ENCODE assay signal across 9 mouse cellular contexts in genomic region chr15:32288480-32288879, GRCm38 (mm10). TPM values are rescaled to one million over a fixed set of nuclear protein-coding genes. Genes with fewer than 3 reads are reported as not detected.
DNase-seq lines count a peak whose midpoint lies in the region; ATAC-seq and TF ChIP-seq lines count a peak whose summit lies in the region.
"Had no signal": no experiment of that assay in that cellular context is flagged by ENCODE, and none has a peak within 500 bp of the region (broad histone marks: within the 10 kb centered on the region; RNA-seq: fewer than 3 reads in every experiment).

No protein-coding gene starts in this region.

- H3K36me3 ChIP-seq in stomach, embryonic 15.5 days = no peaks in the 10 kb centered on the region
- no peaks in the 10 kb centered on the region for H3K36me3 ChIP-seq in liver, postnatal 0 days (replicated peaks; ENCODE audit: insufficient read depth, low read length)

- H3K4me3 ChIP-seq in stomach, embryonic 15.5 days (replicated peaks) = no peak overlapping the region
- H3K4me3 ChIP-seq in liver, postnatal 0 days (ENCODE audit: low read depth, low read length) = no peak overlapping the region
- H3K4me3 ChIP-seq: erythroblast, embryonic 14.5 days had no signal

- intact Hi-C loops in heart, postnatal 36 days (cut with DNase I) = no loop called here

- H3K4me1 ChIP-seq in stomach, embryonic 15.5 days = no peaks in the 10 kb centered on the region
- no peaks in the 10 kb centered on the region for H3K4me1 ChIP-seq in liver, postnatal 0 days (ENCODE audit: insufficient read depth)

- peak overlapping the region; percentile 68 for H3K27ac ChIP-seq in stomach, embryonic 15.5 days
- H3K27ac ChIP-seq in liver, postnatal 0 days (ENCODE audit: low read depth) = no peak overlapping the region

- peak; percentile 22 for DNase-seq in cerebellum, adult 11-12 months
- peak; percentile 36 for DNase-seq in ovary, postnatal 36 days (ENCODE audit: low spot score)
- no peak for DNase-seq in ovary, postnatal 10 days (ENCODE audit: low spot score)
- peak; percentile 53 to 56 for DNase-seq in heart, postnatal 36 days
- no peak for DNase-seq in layer of hippocampus, adult 11-12 months (ENCODE audit: low spot score)
- no peak for DNase-seq in liver, postnatal 0 days

- no peak overlapping the region for H3K9ac ChIP-seq in stomach, embryonic 15.5 days
- no peak overlapping the region for H3K9ac ChIP-seq in liver, postnatal 0 days (replicated peaks)

- TF ChIP-seq EP300 in liver, postnatal 0 days (IDR thresholded peaks at IDR 0.05; ENCODE audit: low read depth) = no peak

- no peaks in the 10 kb centered on the region for H3K27me3 ChIP-seq in stomach, embryonic 15.5 days (replicated peaks)
- no peaks in the 10 kb centered on the region for H3K27me3 ChIP-seq in liver, postnatal 0 days (ENCODE audit: insufficient read depth, low read length)

- TF ChIP-seq CTCF in liver, postnatal 0 days (IDR thresholded peaks at IDR 0.05; ENCODE audit: low read depth) = no peak

- no peaks in the 10 kb centered on the region for H3K9me3 ChIP-seq in stomach, embryonic 15.5 days
- H3K9me3 ChIP-seq in liver, postnatal 0 days (ENCODE audit: low read length) = no peaks in the 10 kb centered on the region

- WGBS in stomach, embryonic 15.5 days = 26% methylated on average over 6 of the region's 6 CpGs
- WGBS in liver, postnatal 0 days (ENCODE audit: insufficient replicate concordance) = 56% methylated on average over 6 of the region's 6 CpGs

- ATAC-seq in cerebellum, adult (ENCODE audit: insufficient number of reproducible peaks, low FRiP score, low TSS enrichment) = no peak
- ATAC-seq in stomach, embryonic 15.5 days (ENCODE audit: insufficient read depth, low FRiP score, low read depth) = peak; percentile 43; the same call in 1 of the 2 replicates
- ATAC-seq in liver, postnatal 0 days = no peak

- H3K4me2 ChIP-seq in stomach, embryonic 15.5 days = no peak overlapping the region
- H3K4me2 ChIP-seq in liver, postnatal 0 days (ENCODE audit: low read depth, low read length) = no peak overlapping the region

RNA-seq across cellular contexts. Expression of gene Sema5a, which starts 43.9 kb away (rescaled TPM):
- 10 to 100 TPM in 1 of 2 experiments, 1 to 10 TPM in 1; 9.2 to 12.6 TPM for total RNA-seq in heart, postnatal 36 days (2021)
- polyA plus RNA-seq in stomach, embryonic 15.5 days (2015; fragmentation: Nextera tagmentation; extraction: Ambion mirVana) = 17.5 and 18.8 TPM in 2 replicates
- polyA plus RNA-seq in liver, postnatal 0 days (2015; fragmentation: Nextera tagmentation; extraction: Ambion mirVana) = 0.36 and 0.44 TPM in 2 replicates
- polyA plus RNA-seq: erythroblast, embryonic 14.5 days had no signal

Comparison
In these comparisons a context has a peak if more than half of its experiments do, and no peak if none do; other contexts are left out.
1. DNase-seq: peak in cerebellum, adult 11-12 months (single experiment), ovary, postnatal 36 days (single experiment) and heart, postnatal 36 days (2 of 2); none in ovary, postnatal 10 days (single experiment), layer of hippocampus, adult 11-12 months (single experiment) and liver, postnatal 0 days (single experiment).
2. RNA of gene Sema5a, which starts 43.9 kb away (polyA plus RNA-seq): 17.5 to 18.8 TPM in stomach, embryonic 15.5 days; 0.36 to 0.44 TPM in liver, postnatal 0 days; every median in the first group is over 10 times any median in the second.